Mouse (Mus musculus): ENCODE results near the gene Prlr.

Gene Prlr

DNA sequence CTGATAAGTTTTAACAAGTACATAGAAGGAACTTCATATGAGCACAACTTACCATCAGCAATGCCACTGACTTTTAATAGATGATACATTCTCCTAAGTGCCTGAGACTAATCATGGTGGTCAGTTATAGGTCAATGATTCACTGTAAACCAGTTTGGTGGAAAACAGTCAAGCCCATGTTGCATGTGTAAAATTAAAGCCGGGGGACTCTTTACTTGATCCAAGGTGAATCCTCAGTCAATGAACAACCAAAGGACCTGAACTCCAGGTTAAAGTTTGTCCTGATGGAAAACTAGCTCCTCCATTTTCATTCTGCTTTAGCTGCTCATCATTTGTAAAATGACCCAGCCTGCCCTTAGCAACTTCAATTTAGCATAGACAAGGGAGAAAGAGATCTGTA, 155.5 kb downstream of the Prlr start:
- DNase-seq: no peak

DNA sequence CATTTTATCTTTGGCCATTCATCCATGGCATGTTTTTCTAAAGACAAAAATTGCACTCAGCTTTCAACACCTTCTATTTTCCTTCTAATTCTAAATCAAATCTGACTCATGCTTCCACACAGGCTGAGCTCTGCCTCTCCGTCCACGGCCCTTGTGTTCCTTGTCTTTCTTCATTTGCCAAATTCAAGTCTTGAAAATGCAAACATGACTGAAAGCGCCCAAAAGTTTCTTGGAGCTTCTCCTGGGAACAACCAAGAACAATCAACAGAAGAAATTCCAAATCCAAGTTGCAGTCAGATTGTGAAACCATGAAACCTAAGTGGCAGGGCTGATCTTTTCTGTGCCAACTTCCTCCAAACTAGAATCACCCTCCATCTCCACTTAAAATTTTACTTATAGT, 161.6 kb downstream of the Prlr start:
- DNase-seq: no peak

- DNase-seq: no peak
Observed at GRCm38 (mm10) chr15:10347044-10347443, 170.0 kb downstream of the Prlr start.

DNA sequence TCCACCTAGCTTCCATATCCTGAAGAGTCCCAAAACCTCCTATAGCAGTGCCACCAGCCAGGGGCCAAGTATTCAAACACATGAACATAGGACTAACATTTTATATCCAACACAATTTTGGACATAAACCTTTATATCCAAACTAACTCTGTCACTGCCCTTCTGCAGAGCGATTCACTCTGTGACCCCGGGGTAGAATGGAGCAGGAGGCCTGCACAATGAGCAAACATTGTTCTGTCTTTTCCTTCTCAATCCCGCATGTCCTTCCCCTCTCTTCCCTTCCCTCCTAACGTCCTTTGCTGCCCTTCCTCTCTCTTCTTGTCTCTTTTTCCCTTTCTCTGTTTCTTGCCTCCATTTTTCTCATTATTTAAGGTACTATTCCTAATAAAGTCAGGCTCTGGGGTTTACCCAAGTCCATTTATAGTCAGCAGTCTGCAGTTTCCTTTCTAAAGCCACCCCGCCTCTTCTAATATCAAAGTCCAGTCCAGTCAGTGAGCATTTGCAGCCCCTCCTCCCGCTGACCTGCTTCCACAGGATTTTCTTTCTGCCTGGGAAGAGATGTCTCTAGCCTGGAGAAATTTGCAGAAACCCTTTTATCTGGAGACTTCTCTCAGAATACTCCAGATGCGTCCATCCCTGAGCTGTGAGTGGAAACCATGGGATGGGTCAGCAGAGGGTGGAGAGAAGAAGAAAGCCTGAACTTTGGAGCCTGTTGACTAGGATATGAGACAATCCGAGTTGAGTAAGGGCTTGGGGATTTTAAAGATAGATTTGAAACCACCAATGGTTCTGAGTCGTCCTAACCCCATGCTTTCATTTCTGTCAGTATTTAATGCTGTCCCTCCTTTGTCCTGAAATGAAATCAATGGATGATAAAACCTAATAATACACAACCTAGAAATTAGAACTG, 181.3 kb downstream of the Prlr start, which contains the start of gene Agxt2:
Agxt2 (plus strand) TSS at position 494 of the 910 bp plus-strand sequence.
- DNase-seq: no peak

DNA sequence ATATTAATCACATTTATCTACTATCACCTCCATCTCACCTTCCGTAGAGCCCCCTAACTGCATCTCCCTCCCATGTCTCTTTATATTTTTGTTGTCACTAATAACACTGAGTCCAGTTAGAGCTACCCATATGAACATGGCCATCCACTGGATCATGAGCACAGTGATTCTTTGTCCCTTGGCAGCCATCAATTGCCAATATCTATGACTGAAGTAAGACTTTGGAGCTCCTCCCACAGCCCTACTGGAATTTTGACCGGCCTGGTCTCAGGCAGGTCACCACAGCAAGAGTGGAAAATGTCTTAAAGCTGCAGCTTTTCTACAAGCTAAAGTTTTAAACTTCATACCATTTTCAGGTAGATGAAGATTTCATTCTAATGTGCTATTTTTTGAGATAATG, 189.3 kb downstream of the Prlr start:
- DNase-seq: no peak

DNA sequence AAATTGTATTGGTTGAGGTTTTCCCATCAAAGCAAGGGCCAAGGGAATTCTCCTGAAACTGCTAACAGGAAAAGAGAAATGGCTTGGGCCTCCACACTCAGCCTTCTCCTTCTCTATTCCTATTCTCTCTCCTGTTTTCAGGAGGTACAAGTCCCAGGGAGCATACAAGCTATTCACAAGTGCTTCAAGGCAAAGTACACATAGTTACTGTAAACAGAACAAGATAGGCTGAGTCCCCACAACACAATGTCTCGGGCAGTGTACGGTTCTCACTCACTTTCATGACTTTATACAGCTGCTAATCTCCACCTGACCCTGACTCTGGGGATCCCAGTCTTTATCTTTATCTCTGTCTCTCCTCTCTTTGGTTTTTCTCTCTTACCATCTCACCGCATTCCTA, 198.4 kb downstream of the Prlr start:
- DNase-seq: no peak

DNA sequence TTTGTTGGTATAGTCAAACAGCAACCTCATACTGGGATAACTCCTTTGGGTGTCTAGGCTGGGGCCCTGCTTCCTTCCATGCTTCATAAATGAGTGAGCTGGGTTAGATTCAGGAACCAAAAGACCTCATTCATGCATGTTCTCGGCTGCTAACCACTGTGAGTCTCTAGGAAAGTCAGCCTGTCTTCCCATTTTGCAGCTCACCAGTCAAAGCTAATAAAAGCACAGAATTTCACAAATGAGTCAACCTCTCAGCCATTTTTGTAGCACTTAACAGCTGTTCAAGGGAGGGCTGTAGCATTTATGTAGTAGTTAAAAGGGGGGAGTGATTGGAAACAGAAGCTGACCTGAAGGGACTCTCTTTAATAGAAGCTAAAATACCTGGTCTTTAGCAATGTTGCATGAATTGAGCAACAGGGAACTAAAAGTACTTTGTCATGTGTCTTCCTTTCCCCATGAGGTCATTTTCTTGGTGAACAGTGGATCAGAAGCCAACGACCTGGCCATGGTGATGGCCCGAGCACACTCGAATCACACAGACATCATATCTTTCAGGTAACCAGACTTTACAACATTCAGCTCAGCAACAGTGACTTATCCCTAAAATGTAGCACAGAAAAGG, 201.4 kb downstream of the Prlr start:
- DNase-seq: no peak

GRCm38 (mm10) chr15:10379757-10380458, 202.9 kb downstream of the Prlr start:
- no peak for DNase-seq

- DNase-seq: no peak
Observed at GRCm38 (mm10) chr15:10387263-10387662, 210.2 kb downstream of the Prlr start.
